Mouse (Mus musculus): Measurements from ENCODE around the gene Clip2.

- TF ChIP-seq CTCF (IDR thresholded peaks at IDR 0.05; ENCODE audit: borderline replicate concordance, control insufficient read depth, extremely low read depth, insufficient read depth, low read length, poor library complexity): no peak
- no peak for TF ChIP-seq POLR2A (IDR thresholded peaks at IDR 0.05; ENCODE audit: control insufficient read depth, extremely low read depth, insufficient read depth, low read length, poor library complexity)
Observed at GRCm38 (mm10) chr5:134550836-134551232, 1.4 kb downstream of the Clip2 start.
